Mouse (Mus musculus) MEL (cell line): ENCODE data around the gene Efhd2. TPM values are rescaled to one million over a fixed set of nuclear protein-coding genes. Genes with fewer than 3 reads are reported as not detected.

Experiments used
- DNase-seq: peaks from one replicate; pipeline ENCODE4 v3.0.0; 2011; ENCODE audit warnings: low read depth, low spot score
- H3K27ac ChIP-seq: 2 replicates; pipeline ENCODE4 v1.5.1; 2012; ENCODE audit warnings: low read depth, mild to moderate bottlenecking, control low read depth, low read length, moderate library complexity; ENCODE audit not compliant: control insufficient read depth
- H3K27me3 ChIP-seq, 2 experiments: fragments of 150-350 bp in 1 of 2; sonication (generic) in 1 of 2; 2 replicates each; pipeline ENCODE4 v1.6.1; 2012; ENCODE audit warnings: low read length in 2 of 2, mild to moderate bottlenecking in 2 of 2, improper control_type of control experiment in 1 of 2, moderate library complexity in 1 of 2; ENCODE audit not compliant: insufficient read depth in 2 of 2, control insufficient read depth in 1 of 2
- H3K36me3 ChIP-seq, 2 experiments: 2 replicates each; pipeline ENCODE4 v1.6.1; 2012 to 2014; ENCODE audit warnings: low read length in 2 of 2, improper control_type of control experiment in 1 of 2, inconsistent platforms in 1 of 2, mild to moderate bottlenecking in 1 of 2; ENCODE audit not compliant: insufficient read depth in 2 of 2, control insufficient read depth in 1 of 2
- H3K4me1 ChIP-seq, 2 experiments: fragments of 150-350 bp in 1 of 2; sonication (generic) in 1 of 2; 2 replicates each; pipeline ENCODE4 v1.6.1; 2012; ENCODE audit warnings: low read length in 2 of 2, improper control_type of control experiment in 1 of 2, mild to moderate bottlenecking in 1 of 2; ENCODE audit not compliant: insufficient read depth in 2 of 2, control insufficient read depth in 1 of 2
- H3K4me3 ChIP-seq, 2 experiments: fragments of 150-350 bp in 1 of 2; sonication (generic) in 1 of 2; 2 replicates each; pipeline ENCODE4 v1.5.1; 2012; ENCODE audit warnings: low read depth in 2 of 2, low read length in 2 of 2, mild to moderate bottlenecking in 2 of 2, moderate library complexity in 2 of 2, control low read depth in 1 of 2, improper control_type of control experiment in 1 of 2; ENCODE audit not compliant: control insufficient read depth in 1 of 2, insufficient read depth in 1 of 2
- H3K79me2 ChIP-seq: 2 replicates; pipeline ENCODE4 v1.6.1; 2012; ENCODE audit warnings: mild to moderate bottlenecking, low read length, moderate library complexity; ENCODE audit not compliant: control insufficient read depth, poor library complexity, insufficient read depth
- H3K9ac ChIP-seq: 2 replicates; pipeline ENCODE4 v1.6.1; 2012; ENCODE audit warnings: low read depth, mild to moderate bottlenecking, control low read depth, low read length, moderate library complexity; ENCODE audit not compliant: control insufficient read depth, poor library complexity, severe bottlenecking
- H3K9me3 ChIP-seq: fragments of 150-350 bp; sonication (generic); replicated peaks from 2 replicates; pipeline ENCODE4 v1.6.1; 2012; ENCODE audit warnings: mild to moderate bottlenecking, low read length, improper control_type of control experiment, moderate library complexity; ENCODE audit not compliant: insufficient read depth
- BHLHE40 ChIP-seq: IDR thresholded peaks from 2 replicates; pipeline ENCODE4 v1.6.1; 2012; ENCODE audit warnings: low read depth, mild to moderate bottlenecking, inconsistent platforms, low read length, improper control_type of control experiment, borderline replicate concordance
- CHD1 ChIP-seq: IDR thresholded peaks from 2 replicates; pipeline ENCODE4 v1.6.1; 2012; ENCODE audit warnings: low read depth, mild to moderate bottlenecking, inconsistent platforms, low read length, improper control_type of control experiment
- CHD2 ChIP-seq: IDR thresholded peaks from 2 replicates; pipeline ENCODE4 v1.6.1; 2011; ENCODE audit warnings: low read length, improper control_type of control experiment
- CTCF ChIP-seq, 3 experiments: IDR thresholded peaks in 2 of 3; conservative IDR thresholded peaks in 1 of 3; 2 replicates each; pipeline ENCODE4 v1.5.1; 2011 to 2012; ENCODE audit warnings: low read length in 3 of 3, low read depth in 2 of 3, mild to moderate bottlenecking in 2 of 3, improper control_type of control experiment in 1 of 3, inconsistent platforms in 1 of 3, mixed read lengths in 1 of 3, moderate library complexity in 1 of 3; ENCODE audit not compliant: control insufficient read depth in 1 of 3, insufficient read depth in 1 of 3, poor library complexity in 1 of 3, severe bottlenecking in 1 of 3
- E2F4 ChIP-seq: IDR thresholded peaks from 2 replicates; pipeline ENCODE4 v1.6.1; 2011; ENCODE audit warnings: low read depth, low read length, improper control_type of control experiment, borderline replicate concordance
- ELF1 ChIP-seq: IDR thresholded peaks from 2 replicates; pipeline ENCODE4 v1.6.1; 2014; ENCODE audit warnings: low read depth, mild to moderate bottlenecking, inconsistent platforms, low read length, improper control_type of control experiment, moderate library complexity
- GABPA ChIP-seq: IDR thresholded peaks from 2 replicates; pipeline ENCODE4 v1.6.1; 2012; ENCODE audit warnings: low read depth, mild to moderate bottlenecking, inconsistent platforms, low read length, improper control_type of control experiment, moderate library complexity
- HCFC1 ChIP-seq: IDR thresholded peaks from 2 replicates; pipeline ENCODE4 v1.6.1; 2012; ENCODE audit warnings: low read depth, mild to moderate bottlenecking, inconsistent platforms, low read length, improper control_type of control experiment, moderate library complexity
- JUND ChIP-seq: IDR thresholded peaks from 2 replicates; pipeline ENCODE4 v1.6.1; 2011; ENCODE audit warnings: low read depth, mild to moderate bottlenecking, improper control_type of control experiment, low read length
- MAX ChIP-seq: IDR thresholded peaks from 2 replicates; pipeline ENCODE4 v1.6.1; 2011; ENCODE audit warnings: low read length, improper control_type of control experiment
- MAZ ChIP-seq: IDR thresholded peaks from 2 replicates; pipeline ENCODE4 v1.6.1; 2012; ENCODE audit warnings: low read depth, mild to moderate bottlenecking, inconsistent platforms, low read length, improper control_type of control experiment
- MXI1 ChIP-seq: IDR thresholded peaks from 2 replicates; pipeline ENCODE4 v1.6.1; 2011; ENCODE audit warnings: mild to moderate bottlenecking, low read depth, low read length, improper control_type of control experiment
- NRF1 ChIP-seq: IDR thresholded peaks from 2 replicates; pipeline ENCODE4 v1.6.1; 2014; ENCODE audit warnings: low read depth, mild to moderate bottlenecking, inconsistent platforms, low read length, improper control_type of control experiment, moderate library complexity; ENCODE audit not compliant: poor library complexity, insufficient read depth, severe bottlenecking
- POLR2A ChIP-seq, 2 experiments: IDR thresholded peaks; 2 replicates each; pipeline ENCODE4 v1.6.1; 2011 to 2012; ENCODE audit warnings: low read length in 2 of 2, mild to moderate bottlenecking in 2 of 2, control low read depth in 1 of 2, improper control_type of control experiment in 1 of 2, low read depth in 1 of 2, moderate library complexity in 1 of 2; ENCODE audit not compliant: control insufficient read depth in 1 of 2, insufficient read depth in 1 of 2, poor library complexity in 1 of 2
- RCOR1 ChIP-seq: IDR thresholded peaks from 2 replicates; pipeline ENCODE4 v1.6.1; 2012; ENCODE audit warnings: low read depth, mild to moderate bottlenecking, inconsistent platforms, low read length, improper control_type of control experiment
- SMC3 ChIP-seq: IDR thresholded peaks from 2 replicates; pipeline ENCODE4 v1.6.1; 2011; ENCODE audit warnings: low read depth, low read length, improper control_type of control experiment
- TCF12 ChIP-seq: IDR thresholded peaks from 2 replicates; pipeline ENCODE4 v1.6.1; 2014; ENCODE audit warnings: low read depth, mild to moderate bottlenecking, inconsistent platforms, low read length, improper control_type of control experiment, moderate library complexity
- UBTF ChIP-seq: IDR thresholded peaks from 2 replicates; pipeline ENCODE4 v1.6.1; 2012; ENCODE audit warnings: low read depth, mild to moderate bottlenecking, inconsistent platforms, low read length, improper control_type of control experiment, moderate library complexity, borderline replicate concordance; ENCODE audit not compliant: insufficient read depth
- USF1 ChIP-seq: IDR thresholded peaks from 2 replicates; pipeline ENCODE4 v1.6.1; 2014; ENCODE audit warnings: low read depth, mild to moderate bottlenecking, inconsistent platforms, low read length, improper control_type of control experiment, moderate library complexity
- USF2 ChIP-seq, 2 experiments: IDR thresholded peaks; 2 replicates each; pipeline ENCODE4 v1.6.1; 2011 to 2012; ENCODE audit warnings: improper control_type of control experiment in 2 of 2, low read length in 2 of 2, borderline replicate concordance in 1 of 2, inconsistent platforms in 1 of 2, low read depth in 1 of 2, mild to moderate bottlenecking in 1 of 2; ENCODE audit not compliant: insufficient read depth in 1 of 2
- ZMIZ1 ChIP-seq: IDR thresholded peaks from 2 replicates; pipeline ENCODE4 v1.6.1; 2012; ENCODE audit warnings: low read depth, mild to moderate bottlenecking, inconsistent platforms, low read length, improper control_type of control experiment, moderate library complexity
- ZNF384 ChIP-seq: IDR thresholded peaks from 2 replicates; pipeline ENCODE4 v1.6.1; 2012; ENCODE audit warnings: low read depth, mild to moderate bottlenecking, inconsistent platforms, low read length, improper control_type of control experiment
- polyA plus RNA-seq, 2 experiments: library from polyadenylated mRNA; stranded (reverse) in 1 of 2; unstranded in 1 of 2; fragments of >175 nt in 1 of 2; fragments of >200 nt in 1 of 2; gene quantifications; 2 replicates each; pipeline versions ENCODE4 v1.2.1 to v1.2.4; 2012; ENCODE audit warnings: low replicate concordance in 2 of 2, low read depth in 1 of 2; ENCODE audit not compliant: insufficient read length in 2 of 2, insufficient read depth in 1 of 2, missing spikeins in 1 of 2
- total RNA-seq: library from RNA; depleted of rRNA; stranded (reverse); fragments of 300-350 nt; gene quantifications from 2 replicates; pipeline ENCODE4 v1.2.3, GENCODE M21; 2012

The Efhd2 gene
- total and polyA plus RNA-seq, 3 experiments = 32.4 to 79.1 TPM; not detected in 1

GRCm38 (mm10) chr4:141914040-141914439 is 39.3 kb upstream of the Efhd2 start:
- H3K9ac ChIP-seq = no peak overlapping the region
- H3K36me3 ChIP-seq = no peaks in the 10 kb centered on the region
- H3K79me2 ChIP-seq = no peaks in the 10 kb centered on the region
- TF ChIP-seq HCFC1 = no peak
- no peak for TF ChIP-seq JUND
- TF ChIP-seq E2F4 = no peak
- no peak for TF ChIP-seq MAX
- no peak for TF ChIP-seq USF1
- no peak for TF ChIP-seq MAZ
- TF ChIP-seq CTCF (IDR thresholded peaks at IDR 0.05 in 2 of 3, conservative IDR thresholded peaks at IDR 0.05 in 1 of 3; ENCODE audit: control insufficient read depth in 1 of 3, insufficient read depth in 1 of 3, low read depth in 2 of 3, low read length in 3 of 3, poor library complexity in 1 of 3, severe bottlenecking in 1 of 3) = no peak
- TF ChIP-seq ZNF384 = no peak
- no peak overlapping the region for H3K4me3 ChIP-seq
- H3K9me3 ChIP-seq = no peaks in the 10 kb centered on the region
- H3K4me1 ChIP-seq = no peaks in the 10 kb centered on the region
- no peaks in the 10 kb centered on the region for H3K27me3 ChIP-seq
- DNase-seq = no peak
- no peak overlapping the region for H3K27ac ChIP-seq

- Histone ChIP-seq H3K4me1 (no peaks in the 10 kb centered on the region), H3K4me3 (no peak overlapping the region), H3K9ac (no peak overlapping the region), H3K27me3 (no peaks in the 10 kb centered on the region), H3K36me3 (no peaks in the 10 kb centered on the region), H3K79me2 (no peaks in the 10 kb centered on the region), H3K9me3 (no peaks in the 10 kb centered on the region), H3K27ac (no peak overlapping the region)
- TF ChIP-seq SMC3 (no peak), CHD1 (no peak), UBTF (no peak), TCF12 (no peak), GABPA (no peak), RCOR1 (no peak), POLR2A (IDR thresholded peaks at IDR 0.05; ENCODE audit: control insufficient read depth in 1 of 2, insufficient read depth in 1 of 2, low read depth in 1 of 2, low read length in 2 of 2, poor library complexity in 1 of 2) (no peak), BHLHE40 (no peak), ZMIZ1 (no peak), MAZ (no peak), NRF1 (no peak), MXI1 (no peak), HCFC1 (no peak), USF2 (IDR thresholded peaks at IDR 0.05; ENCODE audit: borderline replicate concordance in 1 of 2, insufficient read depth in 1 of 2, low read depth in 1 of 2, low read length in 2 of 2) (no peak), ELF1 (no peak), CHD2 (no peak)
- no peak for DNase-seq
Observed at GRCm38 (mm10) chr4:141913201-141913993, 38.7 kb upstream of the Efhd2 start.
